Mouse (Mus musculus): ENCODE results near the gene Med13. TPM values are rescaled to one million over a fixed set of nuclear protein-coding genes. Genes with fewer than 3 reads are reported as not detected.
"Not testable (repeated sequence)": the region's sequence is repeated elsewhere in the genome, so short reads cannot be mapped to it uniquely, and the experiment has no call there.

Gene Med13
- polyA plus RNA-seq, 1 experiment from 2014 or later, result 15.1 TPM

- no peak for DNase-seq (ENCODE audit: low spot score)
Observed at GRCm38 (mm10) chr11:86380521-86381238, 23.3 kb upstream of the Med13 start.

GRCm38 (mm10) chr11:86378981-86379380 is 21.6 kb upstream of the Med13 start:
- DNase-seq (ENCODE audit: low spot score), result no peak

GRCm38 (mm10) chr11:86377841-86378240 is 20.4 kb upstream of the Med13 start:
- no peak for DNase-seq (ENCODE audit: low spot score)

DNA sequence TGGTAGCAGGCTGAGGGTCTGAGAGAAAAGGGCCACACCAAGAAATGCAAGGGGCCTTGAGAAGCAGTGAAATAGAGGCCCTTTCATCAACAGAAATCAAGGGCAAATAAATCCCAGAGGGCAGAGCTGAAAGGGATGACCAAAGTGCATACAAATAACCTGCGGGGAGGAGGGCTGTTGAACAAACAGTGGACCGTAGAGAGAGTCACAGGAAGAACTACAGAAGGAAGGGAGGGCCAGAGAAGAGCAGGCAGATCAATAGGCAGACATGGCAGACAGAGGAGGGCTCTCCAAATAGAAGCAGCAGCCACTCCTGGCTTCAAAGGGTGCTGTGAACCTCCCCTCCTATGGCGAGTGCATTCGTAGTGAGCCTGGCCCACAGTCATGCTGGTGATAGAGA is 19.3 kb upstream of the Med13 start:
- DNase-seq (ENCODE audit: low spot score), result no peak

DNA sequence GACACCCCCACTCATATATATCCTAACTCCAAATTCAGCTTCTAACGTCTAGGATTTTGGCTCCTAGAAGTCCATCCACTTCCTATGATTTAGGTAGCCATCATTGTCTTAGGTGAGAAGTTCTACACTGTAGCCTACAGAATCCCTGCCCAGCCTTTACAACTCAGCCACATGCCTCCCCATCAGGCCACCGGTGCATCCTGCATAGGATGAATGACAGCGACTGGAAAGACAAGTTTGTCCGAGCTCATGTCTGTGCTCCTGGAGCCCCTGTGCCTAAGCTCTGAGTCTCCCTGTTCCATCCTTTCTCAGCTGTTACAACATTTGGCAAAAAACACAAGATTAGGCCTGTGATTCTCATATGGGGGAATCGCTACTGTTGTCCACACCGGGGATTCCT is 17.7 kb upstream of the Med13 start:
- DNase-seq (ENCODE audit: low spot score), result no peak

GRCm38 (mm10) chr11:86371266-86371665 is 13.9 kb upstream of the Med13 start:
- DNase-seq (ENCODE audit: low spot score), result peak; percentile 85

DNA sequence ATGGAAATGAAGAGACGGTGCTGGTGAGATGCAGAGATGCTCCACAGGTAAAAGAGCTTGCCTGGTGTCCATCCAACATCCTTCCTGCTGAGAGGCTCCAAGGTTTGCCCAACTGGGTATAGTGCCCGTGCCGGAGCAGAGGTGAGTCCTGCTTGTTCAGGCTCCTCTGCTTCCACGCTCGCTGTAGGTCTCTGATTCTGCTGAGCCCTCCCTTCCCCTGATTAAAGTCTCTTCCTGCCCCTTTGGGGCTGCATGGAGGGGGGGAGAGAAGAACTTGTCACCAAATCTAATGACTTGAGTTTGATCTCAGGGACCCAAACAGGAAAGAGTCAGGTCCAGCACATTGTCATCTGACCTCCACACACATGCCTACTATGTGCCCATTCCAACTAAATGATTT is 12.5 kb upstream of the Med13 start:
- DNase-seq (ENCODE audit: low spot score), result peak; percentile 32

DNA sequence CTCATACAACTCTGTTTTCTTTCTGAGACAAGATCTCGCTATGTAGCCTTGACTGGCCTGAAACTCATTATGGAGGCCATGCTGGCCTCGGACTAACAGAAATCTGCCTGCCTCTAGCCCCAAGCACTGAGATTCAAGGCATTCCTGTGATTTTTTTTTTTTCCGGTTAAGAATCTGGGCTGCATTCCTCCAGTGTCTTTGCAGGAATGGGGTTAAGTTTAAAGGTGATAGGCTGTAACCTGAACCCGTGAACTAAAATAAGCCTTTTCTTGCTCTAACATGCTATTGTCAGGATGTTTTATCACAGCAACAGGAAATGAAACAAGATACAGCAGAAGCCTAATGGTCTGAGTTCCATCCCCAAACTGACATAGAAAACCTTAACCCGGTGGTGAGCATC is 11.6 kb upstream of the Med13 start:
- DNase-seq (ENCODE audit: low spot score), result no peak

- DNase-seq (ENCODE audit: low spot score), result peak; percentile 35
Observed at GRCm38 (mm10) chr11:86364709-86365452, 7.5 kb upstream of the Med13 start.

DNA sequence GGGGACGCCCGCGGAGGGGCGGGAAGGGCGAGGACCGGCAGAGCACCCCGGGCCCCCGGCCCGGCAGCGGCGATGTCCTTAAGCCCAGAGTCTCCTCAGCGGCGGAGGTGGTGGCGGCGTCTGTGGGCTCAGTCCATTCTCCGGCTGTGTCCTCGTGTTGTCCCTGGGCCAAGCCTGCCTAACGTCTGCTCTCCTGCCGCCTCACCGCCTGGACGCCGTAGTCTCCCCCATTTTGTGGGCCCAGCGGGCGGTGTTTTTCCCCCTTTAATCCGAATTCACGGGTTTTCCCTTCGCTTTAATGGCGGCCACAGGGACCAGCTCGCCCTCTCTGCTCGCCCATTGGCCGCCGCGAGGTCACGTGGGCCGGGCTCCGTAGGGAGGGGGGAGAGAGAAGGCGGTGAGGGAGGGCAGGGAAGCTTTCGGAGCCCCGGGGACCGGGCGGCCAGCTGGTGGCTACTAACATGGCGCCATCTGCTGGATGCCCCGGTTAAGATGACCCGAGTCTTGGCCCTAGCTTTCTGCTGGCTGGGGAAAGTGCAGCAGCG is 654 bp upstream of the Med13 start:
- peak; percentile 96 for DNase-seq (ENCODE audit: low spot score)

GRCm38 (mm10) chr11:86356007-86356853 is 1.2 kb downstream of the Med13 start:
- peak; percentile 40 for DNase-seq (ENCODE audit: low spot score)

DNA sequence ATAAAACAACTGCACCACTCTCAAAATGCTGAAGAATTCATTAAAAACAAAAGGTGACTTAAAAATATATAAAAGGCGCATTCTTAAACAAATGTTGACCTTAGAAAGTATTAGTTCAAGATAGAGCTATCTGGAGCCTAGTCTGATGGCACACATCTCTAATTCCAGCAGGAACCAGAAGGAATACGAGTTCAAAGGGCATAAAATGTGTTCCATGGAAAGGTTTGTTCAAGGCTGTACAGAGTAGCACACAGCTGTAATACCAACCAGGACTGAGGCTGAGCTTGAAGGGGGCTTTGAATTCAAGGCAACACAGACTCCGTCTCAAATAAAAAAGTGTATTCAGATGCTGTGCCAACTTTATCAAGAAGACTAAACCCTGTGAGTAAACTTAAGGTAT is 3.8 kb downstream of the Med13 start:
- DNase-seq (ENCODE audit: low spot score), result no peak

DNA sequence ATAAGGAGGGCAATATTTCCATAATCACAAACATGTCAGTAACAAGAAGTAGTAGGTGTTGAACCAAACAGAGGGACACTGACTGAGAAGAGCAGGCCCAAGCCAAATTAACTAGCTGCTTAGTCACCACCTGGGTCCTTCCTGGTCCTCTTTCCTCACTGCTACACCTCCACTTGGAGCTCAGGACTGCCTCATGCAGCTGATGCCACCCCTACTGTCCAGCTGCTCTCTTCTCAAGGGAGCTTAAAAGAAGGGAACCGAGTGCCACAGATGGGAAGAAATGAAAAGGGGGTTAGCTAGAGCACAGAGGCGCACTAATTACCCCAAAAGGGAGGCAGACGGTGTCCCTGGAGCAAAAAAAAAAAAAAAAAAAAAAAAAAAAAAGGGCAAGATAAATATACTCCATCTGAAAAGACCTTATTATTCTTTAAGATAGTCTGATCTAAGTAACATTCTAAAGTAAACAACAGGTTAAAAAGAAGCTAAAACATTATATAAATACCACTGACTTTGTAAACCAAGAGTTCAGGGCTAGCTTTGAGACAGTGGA is 5.6 kb downstream of the Med13 start:
- no peak for DNase-seq (ENCODE audit: low spot score)

- DNase-seq (ENCODE audit: low spot score), result no peak
Observed at GRCm38 (mm10) chr11:86350636-86351138, 6.7 kb downstream of the Med13 start.

- DNase-seq (ENCODE audit: low spot score), result no peak
Observed at GRCm38 (mm10) chr11:86349325-86349724, 8.1 kb downstream of the Med13 start.

GRCm38 (mm10) chr11:86348872-86349271 is 8.5 kb downstream of the Med13 start:
- DNase-seq (ENCODE audit: low spot score), result no peak

- DNase-seq (ENCODE audit: low spot score), result no peak
Observed at GRCm38 (mm10) chr11:86347387-86348122, 9.8 kb downstream of the Med13 start.

GRCm38 (mm10) chr11:86346525-86346924 is 10.9 kb downstream of the Med13 start:
- no peak for DNase-seq (ENCODE audit: low spot score)

DNA sequence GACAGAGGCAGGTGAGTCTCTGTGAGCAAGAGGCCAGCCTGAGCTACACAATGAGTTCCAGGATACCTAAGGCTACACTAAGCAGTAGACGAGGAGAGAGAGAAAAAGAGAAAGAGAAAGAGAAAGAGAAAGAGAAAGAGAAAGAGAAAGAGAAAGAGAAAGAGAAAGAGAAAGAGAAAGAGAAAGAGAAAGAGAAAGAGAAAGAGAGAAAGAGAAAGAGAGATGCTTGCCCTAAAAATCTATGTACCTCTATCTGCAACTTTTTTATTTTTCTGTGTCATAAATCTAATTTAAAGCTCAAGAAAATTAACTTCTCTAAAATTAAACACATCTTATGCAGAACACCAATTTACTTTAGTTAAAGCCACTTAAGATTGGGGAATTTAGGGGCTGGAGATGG is 12.5 kb downstream of the Med13 start:
- DNase-seq (ENCODE audit: low spot score), result not testable (repeated sequence)

DNA sequence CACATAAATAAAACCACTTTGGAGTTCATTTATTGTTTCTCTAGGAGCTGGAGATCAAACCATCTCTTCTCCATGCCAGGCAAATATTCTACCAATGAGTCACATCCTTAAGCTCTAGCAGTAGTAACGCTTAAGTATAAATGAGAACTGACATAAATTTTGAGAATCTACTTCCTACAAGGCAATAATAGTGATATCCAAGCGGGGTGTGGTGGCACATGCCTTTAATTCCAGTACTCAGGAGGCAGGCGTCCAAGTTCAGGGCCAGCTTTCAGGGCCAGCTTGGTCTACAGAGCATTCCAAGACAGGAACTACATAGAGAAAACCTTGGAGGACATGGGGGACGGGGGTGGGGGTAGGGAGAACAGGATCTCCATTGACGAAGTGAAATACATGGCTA is 33.2 kb downstream of the Med13 start:
- no peak for DNase-seq (ENCODE audit: low spot score)
